Mouse (Mus musculus) thymus, adult 2 months (tissue): ENCODE results near the gene Zfp704.

ENCODE experiments used
- CTCF ChIP-seq: fragments of 200-500 bp; IDR thresholded peaks from 2 replicates; pipeline ENCODE4 v1.5.1; 2012; ENCODE audit warnings: mild to moderate bottlenecking, control low read depth, low read length, moderate library complexity, borderline replicate concordance; ENCODE audit not compliant: control insufficient read depth, poor library complexity, insufficient read depth; ENCODE audit errors: extremely low read depth
- POLR2A ChIP-seq: fragments of 200-500 bp; IDR thresholded peaks from 2 replicates; pipeline ENCODE4 v1.6.1; 2012; ENCODE audit warnings: mild to moderate bottlenecking, low read length, control low read depth, moderate library complexity; ENCODE audit not compliant: control insufficient read depth, poor library complexity, insufficient read depth; ENCODE audit errors: extremely low read depth

DNA sequence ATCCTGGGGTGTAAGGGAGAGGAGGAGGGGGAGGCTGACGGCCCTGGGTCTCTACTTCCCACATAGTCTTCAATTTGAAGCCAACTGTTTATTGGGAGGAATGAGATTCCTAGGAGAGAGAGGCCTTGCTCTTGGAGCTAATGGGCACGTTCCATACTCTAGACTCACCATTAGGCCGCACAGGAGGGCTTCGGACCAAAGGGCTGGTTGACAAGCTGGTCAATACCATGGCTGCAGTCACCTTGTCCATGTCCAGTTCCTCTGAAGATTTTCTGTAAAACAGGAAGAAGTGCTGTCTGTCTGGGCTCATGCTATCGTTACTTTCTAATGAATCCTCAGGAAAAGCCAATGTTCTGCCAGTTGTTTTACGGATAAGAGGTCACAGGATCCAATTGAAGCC lies 135.6 kb downstream of the Zfp704 start:
- TF ChIP-seq CTCF (no peak), POLR2A (no peak)
